Mouse (Mus musculus): ENCODE results near the gene Fndc3b.
"Not testable (repeated sequence)": the region's sequence is repeated elsewhere in the genome, so short reads cannot be mapped to it uniquely, and the experiment has no call there.

The Fndc3b gene

GRCm38 (mm10) chr3:27416786-27417185 is 294.3 kb downstream of the Fndc3b start:
- no peak for DNase-seq (ENCODE audit: low spot score)

GRCm38 (mm10) chr3:27413566-27413965 is 297.5 kb downstream of the Fndc3b start:
- DNase-seq (ENCODE audit: low spot score) = no peak

- DNase-seq (ENCODE audit: low spot score) = no peak
Observed at GRCm38 (mm10) chr3:27411286-27411685, 299.8 kb downstream of the Fndc3b start.

- no peak for DNase-seq (ENCODE audit: low spot score)
Observed at GRCm38 (mm10) chr3:27408564-27408963, 302.5 kb downstream of the Fndc3b start.

GRCm38 (mm10) chr3:27406440-27406839 is 304.7 kb downstream of the Fndc3b start:
- DNase-seq (ENCODE audit: low spot score) = no peak

GRCm38 (mm10) chr3:27400996-27401395 is 310.1 kb downstream of the Fndc3b start:
- DNase-seq (ENCODE audit: low spot score) = not testable (repeated sequence)

- no peak for DNase-seq (ENCODE audit: low spot score)
Observed at GRCm38 (mm10) chr3:27389923-27390322, 321.2 kb downstream of the Fndc3b start.

- DNase-seq (ENCODE audit: low spot score) = no peak
Observed at GRCm38 (mm10) chr3:27384836-27385235, 326.3 kb downstream of the Fndc3b start.

- no peak for DNase-seq (ENCODE audit: low spot score)
Observed at GRCm38 (mm10) chr3:27377935-27378334, 333.2 kb downstream of the Fndc3b start.

GRCm38 (mm10) chr3:27374396-27374795 is 336.7 kb downstream of the Fndc3b start:
- DNase-seq (ENCODE audit: low spot score) = no peak

- no peak for DNase-seq (ENCODE audit: low spot score)
Observed at GRCm38 (mm10) chr3:27371725-27372650, 339.1 kb downstream of the Fndc3b start.

- no peak for DNase-seq (ENCODE audit: low spot score)
Observed at GRCm38 (mm10) chr3:27371276-27371621, 339.9 kb downstream of the Fndc3b start, which contains the start of gene Ghsr. Gene Ghsr (plus strand): TSS chr3:27371351.

GRCm38 (mm10) chr3:27370582-27371275 is 340.4 kb downstream of the Fndc3b start:
- DNase-seq (ENCODE audit: low spot score) = no peak

- no peak for DNase-seq (ENCODE audit: low spot score)
Observed at GRCm38 (mm10) chr3:27370125-27370524, 341.0 kb downstream of the Fndc3b start.

Measured in urinary bladder, postnatal 10 days (tissue).